Mouse (Mus musculus) hematopoietic multipotent progenitor cell, adult 10-12 weeks (in vitro differentiated cells): ENCODE measurements around the gene Slc37a4. TPM values are rescaled to one million over a fixed set of nuclear protein-coding genes. Genes with fewer than 3 reads are reported as not detected.

Experiments used
- polyA plus RNA-seq: library from polyadenylated mRNA; stranded (reverse); fragments of >175 nt; gene quantifications from 2 replicates; pipeline ENCODE4 v1.2.3, GENCODE M21; 2012; ENCODE audit warnings: low replicate concordance

Slc37a4 gene
- 8.0 and 12.1 TPM in 2 replicates for polyA plus RNA-seq

DNA sequence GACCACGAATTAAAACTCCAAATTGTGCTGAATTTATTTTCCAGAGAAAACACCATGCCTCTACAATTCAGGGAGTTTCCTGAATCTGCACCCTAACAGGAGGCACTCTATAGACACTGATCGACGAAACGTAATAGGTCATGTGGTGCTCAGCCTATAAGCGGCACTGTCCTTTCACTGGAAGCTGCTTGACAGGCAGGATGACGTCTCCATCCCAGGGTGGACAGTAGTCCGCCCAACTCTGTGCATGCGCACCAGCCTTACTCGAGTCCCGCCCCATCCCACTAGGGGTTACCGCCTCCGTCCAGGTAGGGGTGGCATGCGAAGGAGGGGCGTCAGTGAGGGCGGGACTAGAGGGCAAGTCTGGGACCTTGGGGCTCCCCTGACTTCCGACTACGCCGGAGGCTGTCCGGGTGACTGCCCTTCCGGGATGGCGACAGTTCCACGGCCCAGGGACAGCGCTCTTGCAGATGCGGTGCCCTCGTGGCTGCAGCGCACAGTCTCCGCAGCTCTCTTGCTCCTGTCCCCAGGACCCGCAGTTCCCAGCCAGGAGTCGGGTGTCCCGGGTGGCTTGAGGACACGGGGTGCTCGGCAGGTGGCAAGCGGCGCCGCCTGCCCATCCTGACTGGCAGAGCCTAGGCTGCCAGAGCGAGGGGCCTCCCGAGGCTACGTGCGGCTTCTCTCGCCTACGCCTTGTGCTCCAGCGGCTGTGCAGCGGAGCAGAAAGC lies at the start of gene Slc37a4:
Gene Slc37a4 (plus strand): TSS at position 169 of the 728 bp plus-strand sequence.

DNA sequence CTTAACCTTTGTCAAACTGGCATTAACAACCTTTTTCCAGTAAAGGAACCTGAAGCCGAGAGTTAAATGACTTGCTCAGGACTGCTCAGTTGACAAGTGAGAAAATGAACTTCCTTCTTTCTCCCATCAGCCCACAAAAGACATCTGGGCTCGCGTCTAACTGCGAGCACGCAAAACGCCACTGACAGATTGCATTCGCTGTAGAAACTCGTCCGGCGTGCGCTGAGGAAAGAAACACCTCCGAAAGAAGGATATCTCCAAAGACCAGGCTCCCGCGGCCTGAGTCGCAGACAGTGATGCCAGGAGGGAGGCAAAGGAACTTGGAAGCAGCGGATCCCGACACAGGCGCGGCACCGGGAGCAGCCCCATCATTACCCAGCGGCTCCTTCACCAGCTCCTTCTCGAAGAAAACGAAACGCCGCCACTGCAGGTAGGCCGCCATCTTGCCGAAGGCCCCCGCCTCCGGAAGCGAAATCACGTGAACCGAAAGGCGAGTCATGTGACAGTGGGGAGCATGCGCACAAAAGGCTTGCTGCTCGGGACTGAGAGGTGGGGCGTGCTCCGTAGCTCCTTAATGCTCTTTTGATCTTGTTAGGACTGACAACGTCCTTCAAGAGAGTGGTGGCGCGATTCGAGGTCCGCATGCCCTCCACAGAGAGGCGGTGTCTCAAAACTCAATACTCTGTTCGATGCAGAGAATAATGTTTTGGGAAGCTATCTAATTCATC lies 35.3 kb upstream of the Slc37a4 start, which contains the start of gene Vps11:
Gene Vps11 (minus strand): TSS at position 481 of the 728 bp plus-strand sequence.

DNA sequence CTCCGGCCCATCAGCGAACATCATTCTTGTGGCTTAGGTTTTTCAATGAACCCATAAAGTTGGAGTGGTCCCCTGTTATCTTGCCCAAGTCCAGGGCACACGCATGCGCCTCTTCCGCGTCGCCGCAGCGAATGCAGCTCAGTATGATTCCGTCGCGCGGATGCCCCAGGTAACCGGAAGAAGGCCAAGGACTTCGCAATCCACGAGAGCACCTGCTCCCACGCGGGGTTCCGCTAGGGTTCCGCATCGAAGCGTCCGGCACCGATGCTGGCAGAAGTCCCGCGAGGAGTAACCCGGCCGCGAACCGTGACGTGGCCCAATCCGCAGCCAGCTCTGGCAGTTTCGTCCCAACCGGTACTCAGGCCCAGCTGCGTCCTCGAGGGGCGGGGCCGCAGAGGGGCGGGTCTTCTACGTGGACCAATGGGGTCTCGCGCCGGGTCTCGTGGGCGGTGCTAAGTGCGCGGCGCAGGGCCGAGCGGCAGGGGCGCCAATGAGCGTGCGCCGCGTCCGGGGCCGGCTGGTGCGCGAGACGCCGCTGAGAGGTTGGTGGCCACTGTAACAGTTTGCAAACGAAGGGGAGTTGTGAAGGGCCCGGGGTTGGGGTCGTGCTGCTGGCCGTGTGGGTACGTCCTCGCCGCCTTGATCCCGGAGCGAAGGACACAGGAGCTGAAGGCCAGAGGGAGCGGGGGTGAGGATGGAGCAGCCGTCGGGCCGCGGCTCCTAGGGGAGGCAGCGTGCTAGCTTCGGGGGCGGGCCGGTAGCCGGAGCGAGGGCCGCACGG lies 17.4 kb upstream of the Slc37a4 start, which contains the start of gene Hyou1:
Gene Hyou1 (plus strand): TSS at position 437 of the 781 bp plus-strand sequence.

DNA sequence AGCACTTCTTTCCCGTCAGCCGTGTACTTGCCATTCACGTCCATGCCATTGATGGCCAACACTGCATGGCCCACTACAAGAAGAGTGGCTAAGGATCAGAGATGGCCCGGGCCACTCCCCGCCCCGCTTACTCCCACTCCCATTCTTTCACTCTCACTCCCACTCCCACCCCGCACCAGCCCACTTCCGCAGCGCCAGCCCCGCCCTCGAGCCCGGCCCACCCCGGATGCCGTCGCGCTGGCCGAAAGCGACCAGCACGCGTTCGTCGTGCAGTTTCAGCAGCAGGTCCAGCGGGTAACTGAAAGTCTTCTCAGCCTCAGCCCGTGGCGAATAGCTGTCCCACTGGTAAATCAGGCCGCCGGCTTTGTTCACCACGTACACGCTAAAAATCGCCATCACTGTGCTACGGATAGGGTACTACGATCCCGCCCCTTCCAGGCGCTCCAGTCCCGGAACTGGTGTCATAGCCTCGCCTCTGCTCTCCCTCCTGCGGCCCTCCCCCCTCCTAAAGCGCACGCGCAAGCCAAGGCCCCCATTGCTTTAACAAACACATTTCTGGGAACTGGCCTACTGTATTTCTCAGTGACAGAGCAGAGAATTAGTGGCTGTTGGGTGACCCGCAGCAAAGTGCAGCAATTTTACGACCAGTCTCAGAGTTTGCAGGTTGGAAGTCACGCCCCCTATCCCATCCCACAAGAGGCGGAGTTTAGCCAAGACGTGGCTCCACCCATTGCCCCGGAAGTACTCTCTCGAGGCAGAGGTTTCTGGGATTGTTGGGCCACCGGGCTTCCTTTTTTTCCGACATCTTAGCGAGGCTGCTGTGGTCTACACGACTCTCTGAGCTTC lies 10.5 kb downstream of the Slc37a4 start, which contains the start of the genes Rps25 and Trappc4:
Gene Rps25 (plus strand): TSS at position 234 of the 846 bp plus-strand sequence.
Gene Trappc4 (minus strand): TSS at position 695 of the 846 bp plus-strand sequence.

DNA sequence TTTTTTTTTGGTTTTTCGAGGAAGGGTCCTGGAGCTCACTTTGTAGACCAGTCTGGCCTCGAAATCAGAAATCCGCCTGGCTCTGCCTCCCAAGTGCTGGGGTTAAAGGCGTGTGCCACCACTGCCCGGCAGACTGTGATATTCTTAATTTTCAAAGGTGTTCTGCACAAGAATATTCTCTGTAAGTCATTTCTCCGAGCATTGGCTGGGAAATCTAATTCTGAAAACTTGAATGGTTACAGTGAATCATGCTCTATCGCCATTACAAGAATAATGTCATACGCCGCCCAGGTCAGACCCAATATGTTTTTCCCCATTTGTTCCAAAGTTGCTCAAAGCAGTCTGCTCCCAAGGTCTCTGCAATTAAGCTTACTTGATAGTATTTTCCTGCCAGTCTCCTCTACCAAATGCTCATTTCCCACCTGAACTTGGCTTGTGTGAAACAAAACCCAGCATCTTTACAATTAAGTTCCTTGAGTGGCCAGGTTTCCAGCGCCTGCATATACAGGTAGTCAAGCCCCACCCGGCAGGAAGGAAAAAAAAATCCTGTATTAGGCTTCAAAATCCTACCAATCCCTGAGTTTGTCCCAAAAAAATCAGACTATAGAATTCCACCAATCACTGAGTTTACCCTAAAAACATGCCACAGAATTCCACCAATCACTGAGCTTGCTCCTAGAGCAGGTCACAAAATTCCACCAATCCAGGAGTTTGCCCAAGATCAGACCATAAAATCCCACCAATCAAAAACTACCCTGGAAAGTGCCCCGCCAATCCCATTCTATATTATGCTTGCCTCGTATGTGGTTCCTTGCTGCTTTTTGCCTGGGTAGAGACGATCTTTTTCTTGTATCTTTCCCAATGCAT lies 22.1 kb downstream of the Slc37a4 start, which contains the start of gene Ccdc84:
Gene Ccdc84 (minus strand): TSS at position 51 of the 867 bp plus-strand sequence.

DNA sequence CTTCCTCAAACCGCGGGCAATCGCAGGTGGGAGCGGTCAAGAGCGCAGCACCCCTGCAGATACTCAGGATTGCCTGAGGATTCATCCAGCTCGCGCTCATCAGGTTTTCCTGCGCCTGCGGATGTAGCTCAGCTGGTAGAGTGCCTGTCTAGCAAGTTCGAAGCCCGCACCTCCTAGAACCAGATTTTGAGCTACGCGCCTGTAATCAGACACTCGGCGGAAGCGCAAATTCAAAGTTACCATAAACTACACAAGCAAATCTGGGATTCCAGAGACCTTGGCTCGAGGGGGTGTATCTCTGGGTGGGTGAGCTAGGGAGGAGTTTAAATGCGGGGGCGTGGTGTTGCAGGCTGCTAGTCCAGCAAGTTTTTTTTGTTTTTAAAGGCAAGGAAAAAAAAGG lies 44.3 kb downstream of the Slc37a4 start, which contains the start of gene Foxr1:
Gene Foxr1 (minus strand): TSS at position 176 of the 400 bp plus-strand sequence.

Other genes with a start within 250 kb of the Slc37a4 start
- 24.4 and 63.9 TPM in 2 replicates for gene Cbl, start 162.8 kb upstream of the Slc37a4 start, polyA plus RNA-seq
- not detected in 2 replicates for gene Ccdc153, start 156.2 kb upstream of the Slc37a4 start, polyA plus RNA-seq
- gene Pdzd3, start 145.4 kb upstream of the Slc37a4 start, polyA plus RNA-seq = 0.12 TPM in 1 of 2 replicates, not detected in the other
- 9.7 and 13.4 TPM in 2 replicates for gene Nlrx1, start 128.3 kb upstream of the Slc37a4 start, polyA plus RNA-seq
- gene Abcg4, start 108.2 kb upstream of the Slc37a4 start, polyA plus RNA-seq = 0.55 and 16.6 TPM in 2 replicates
- 6.5 and 11.9 TPM in 2 replicates for gene Hinfp, start 91.2 kb upstream of the Slc37a4 start, polyA plus RNA-seq
- gene C2cd2l, start 76.6 kb upstream of the Slc37a4 start, polyA plus RNA-seq = 71.2 and 157 TPM in 2 replicates
- 6.6 and 8.5 TPM in 2 replicates for gene Dpagt1, start 70.8 kb upstream of the Slc37a4 start, polyA plus RNA-seq
- gene H2afx, start 62.2 kb upstream of the Slc37a4 start, polyA plus RNA-seq = 328 and 392 TPM in 2 replicates
- gene Hmbs, start 52.6 kb upstream of the Slc37a4 start, polyA plus RNA-seq = 18.2 and 149 TPM in 2 replicates
- 16.2 and 21.1 TPM in 2 replicates for gene Vps11, start 35.2 kb upstream of the Slc37a4 start, polyA plus RNA-seq
- gene Hyou1, start 17.4 kb upstream of the Slc37a4 start, polyA plus RNA-seq = 28.2 and 32.0 TPM in 2 replicates
- 96.1 and 158 TPM in 2 replicates for gene Rps25, start 10.3 kb downstream of the Slc37a4 start, polyA plus RNA-seq
- 8.7 and 13.4 TPM in 2 replicates for gene Trappc4, start 10.7 kb downstream of the Slc37a4 start, polyA plus RNA-seq
- gene Ccdc84, start 21.7 kb downstream of the Slc37a4 start, polyA plus RNA-seq = 18.4 and 42.8 TPM in 2 replicates
- gene Foxr1, start 44.3 kb downstream of the Slc37a4 start, polyA plus RNA-seq = 0.65 and 3.6 TPM in 2 replicates
- gene Upk2, start 58.1 kb downstream of the Slc37a4 start, polyA plus RNA-seq = not detected in 2 replicates
- 168 and 344 TPM in 2 replicates for gene Bcl9l, start 86.0 kb downstream of the Slc37a4 start, polyA plus RNA-seq
- gene Cxcr5, start 165.0 kb downstream of the Slc37a4 start, polyA plus RNA-seq = 27.2 and 68.3 TPM in 2 replicates
- 68.7 and 147 TPM in 2 replicates for gene Ddx6, start 208.0 kb downstream of the Slc37a4 start, polyA plus RNA-seq